Mouse (Mus musculus) forebrain, embryonic 11.5 days (tissue): ENCODE data around the gene Eml6. TPM values are rescaled to one million over a fixed set of nuclear protein-coding genes. Genes with fewer than 3 reads are reported as not detected.

Source experiments
- ATAC-seq: fragments of 200-750 bp; cut with Nextera tagmentation; replicated peaks from 2 replicates; pipeline ENCODE4 v1.8.0; 2017; ENCODE audit warnings: moderate TSS enrichment; ENCODE audit not compliant: low FRiP score
- DNase-seq: peaks from one replicate; pipeline ENCODE4 v3.0.0-alpha.2; 2017; ENCODE audit warnings: low spot score
- H3K27ac ChIP-seq: fragments of 300-500 bp; sonication (generic); 2 replicates; pipeline ENCODE4 v1.5.1; 2014; ENCODE audit warnings: low read depth, low read length
- H3K27me3 ChIP-seq: fragments of 300-500 bp; sonication (generic); 2 replicates; pipeline ENCODE4 v1.6.1; 2014; ENCODE audit warnings: mild to moderate bottlenecking, low read length, mixed read lengths; ENCODE audit not compliant: control insufficient read depth, insufficient read depth
- H3K36me3 ChIP-seq: fragments of 300-500 bp; sonication (generic); 2 replicates; pipeline ENCODE4 v1.6.1; 2014; ENCODE audit warnings: mild to moderate bottlenecking, low read length, moderate library complexity, mixed read lengths; ENCODE audit not compliant: control insufficient read depth, insufficient read depth
- H3K4me1 ChIP-seq: fragments of 300-500 bp; sonication (generic); replicated peaks from 2 replicates; pipeline ENCODE4 v1.6.1; 2014; ENCODE audit warnings: low read length, mixed read lengths; ENCODE audit not compliant: control insufficient read depth, insufficient read depth
- H3K4me2 ChIP-seq: fragments of 300-500 bp; sonication (generic); 2 replicates; pipeline ENCODE4 v1.6.1; 2014; ENCODE audit warnings: low read depth, mild to moderate bottlenecking, low read length, moderate library complexity, mixed read lengths; ENCODE audit not compliant: severe bottlenecking
- H3K4me3 ChIP-seq: fragments of 300-500 bp; sonication (generic); 2 replicates; pipeline ENCODE4 v1.5.1; 2014; ENCODE audit warnings: low read depth, low read length
- H3K9ac ChIP-seq: fragments of 300-500 bp; sonication (generic); 2 replicates; pipeline ENCODE4 v1.6.1; 2014; ENCODE audit warnings: low read length
- H3K9me3 ChIP-seq: fragments of 300-500 bp; sonication (generic); 2 replicates; pipeline ENCODE4 v1.6.1; 2016; ENCODE audit warnings: low read length, mixed read lengths; ENCODE audit not compliant: control insufficient read depth
- WGBS: fragments of 180-500 bp; shearing (Covaris S2); extraction: QIAGEN DNeasy Blood & Tissue Kit; methylation state at CpG from one replicate; pipeline ENCODE4 v1.1.7; 2014; 5-methylcytosine and 5-hydroxymethylcytosine counted together
- polyA plus RNA-seq: library from polyadenylated mRNA; unstranded; fragments of >200 nt; fragmentation: Nextera tagmentation; extraction: Ambion mirVana; gene quantifications from 2 replicates; pipeline ENCODE4 v1.2.1, GENCODE M21; 2014

Gene Eml6
- polyA plus RNA-seq, 1 experiment from 2014 or later: 0.76 TPM

DNA sequence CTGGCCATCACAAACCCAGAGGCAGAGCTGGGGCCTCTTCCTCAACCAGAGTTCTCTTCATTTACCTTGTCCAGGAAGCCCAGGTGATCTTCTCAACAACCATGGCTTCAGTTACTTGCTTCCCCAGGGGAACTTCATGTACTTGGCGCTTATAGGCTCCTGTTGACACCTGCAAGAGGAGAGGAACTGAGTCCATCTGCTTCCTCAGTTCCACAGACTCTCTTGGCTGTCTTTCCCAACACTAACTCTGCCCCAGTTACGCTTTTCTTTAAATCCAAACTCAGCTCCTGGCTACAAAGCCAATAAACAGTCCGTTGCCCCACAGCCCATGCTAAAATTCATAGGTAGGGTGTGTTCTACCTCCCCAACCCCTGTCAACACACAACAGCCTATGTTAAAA, 278.5 kb downstream of the Eml6 start:
- peaks cover 4% of the 10 kb centered on the region; the same call in 1 of the 2 replicates for H3K36me3 ChIP-seq

DNA sequence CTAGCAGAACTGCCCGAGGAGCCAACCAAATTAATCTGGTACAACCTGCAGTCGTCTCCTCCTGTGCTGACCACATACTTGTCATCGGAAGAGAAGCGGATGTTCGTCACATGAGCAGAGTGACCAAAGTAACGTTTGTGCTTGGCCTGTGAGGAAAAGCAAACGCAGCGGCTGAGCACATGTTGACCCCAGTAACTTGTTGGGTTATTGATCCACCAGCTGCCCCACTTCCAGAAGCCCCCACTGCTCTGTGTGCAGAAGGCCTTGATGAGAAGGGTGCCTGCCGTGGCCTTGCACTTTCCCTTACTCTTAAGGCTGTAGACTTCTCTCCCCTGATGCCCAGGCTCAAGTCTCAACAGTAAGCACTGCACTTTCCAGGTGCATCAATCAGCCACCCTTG, 279.6 kb downstream of the Eml6 start:
- Histone ChIP-seq H3K4me2 (no peak overlapping the region), H3K36me3 (peaks cover 4% of the 10 kb centered on the region; the same call in 1 of the 2 replicates), H3K4me3 (no peak overlapping the region), H3K9me3 (no peaks in the 10 kb centered on the region), H3K27ac (no peak overlapping the region), H3K4me1 (no peaks in the 10 kb centered on the region), H3K9ac (no peak overlapping the region), H3K27me3 (no peaks in the 10 kb centered on the region)
- DNase-seq (no peak), ATAC-seq (peak; percentile 37; the same call in 1 of the 2 replicates)
- 94% methylated on average over 9 of the region's 9 CpGs for WGBS

More for the DNA sequence above, 278.5 kb downstream of the Eml6 start:
- no peaks in the 10 kb centered on the region for H3K9me3 ChIP-seq
- H3K9ac ChIP-seq: no peak overlapping the region
- 93% methylated on average over 3 of the region's 3 CpGs for WGBS
- H3K4me1 ChIP-seq: no peaks in the 10 kb centered on the region
- H3K4me3 ChIP-seq: no peak overlapping the region
- DNase-seq (no peak), ATAC-seq (no peak)
- no peaks in the 10 kb centered on the region for H3K27me3 ChIP-seq
- no peak overlapping the region for H3K27ac ChIP-seq
- H3K4me2 ChIP-seq: no peak overlapping the region

DNA sequence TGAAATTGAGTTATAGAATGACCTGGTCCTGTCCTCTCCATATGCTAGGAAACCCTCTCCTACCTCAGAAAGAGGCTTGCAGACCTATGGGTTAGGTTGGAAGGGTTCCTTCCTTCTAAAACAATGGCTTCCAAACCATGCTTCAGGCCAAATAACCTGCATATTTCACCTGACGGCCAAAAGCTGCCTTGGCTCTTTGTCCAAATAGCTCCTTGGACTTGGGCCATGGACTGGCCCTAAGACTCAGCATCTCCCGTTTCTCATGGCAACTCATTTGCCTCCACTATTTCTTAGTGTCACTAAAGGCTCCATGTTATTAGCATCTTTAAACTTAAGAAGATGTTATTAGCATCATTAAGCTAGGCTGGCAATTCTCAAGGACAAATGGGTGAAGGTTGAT, 280.3 kb downstream of the Eml6 start:
- 93% methylated on average over 2 of the region's 2 CpGs for WGBS
- ATAC-seq: no peak
- peaks cover 4% of the 10 kb centered on the region; the same call in 1 of the 2 replicates for H3K36me3 ChIP-seq

DNA sequence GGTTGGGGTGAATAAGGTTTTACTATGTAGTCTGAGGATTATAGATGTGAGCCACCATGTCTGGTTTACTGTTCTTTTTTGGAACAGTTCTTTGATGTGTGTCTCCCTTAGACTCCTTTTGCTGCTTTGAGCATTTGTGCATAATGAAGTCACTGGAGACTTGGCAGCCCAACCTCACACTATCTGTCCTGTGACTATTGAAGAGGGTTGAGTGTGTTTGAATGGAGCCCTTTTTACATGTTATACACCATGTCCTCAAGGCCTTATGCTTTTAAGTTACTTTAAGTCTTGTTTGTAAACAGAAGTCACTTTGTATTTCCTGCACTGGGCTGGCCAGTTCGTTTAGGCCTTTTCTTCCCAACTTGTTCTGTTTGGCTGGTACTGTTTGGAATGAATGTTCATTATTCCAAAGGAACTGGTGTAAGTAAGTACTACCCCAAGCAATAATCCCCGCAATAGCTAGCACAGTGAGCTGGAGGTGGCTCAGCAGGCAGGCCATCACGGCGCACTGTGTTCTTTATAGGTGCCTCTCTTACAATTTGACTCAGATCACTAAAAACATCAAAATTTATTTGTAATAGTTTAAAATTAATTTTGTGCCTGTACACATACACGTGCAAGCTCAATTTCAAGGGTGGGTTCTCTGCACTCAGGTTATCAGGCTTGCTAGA, 280.9 kb downstream of the Eml6 start:
- Histone ChIP-seq H3K4me1 (no peaks in the 10 kb centered on the region), H3K27me3 (no peaks in the 10 kb centered on the region), H3K27ac (no peak overlapping the region), H3K4me3 (no peak overlapping the region), H3K9ac (no peak overlapping the region), H3K4me2 (no peak overlapping the region), H3K36me3 (peaks cover 4% of the 10 kb centered on the region; the same call in 1 of the 2 replicates), H3K9me3 (no peaks in the 10 kb centered on the region)
- no peak for ATAC-seq
- no peak for DNase-seq
- 87% methylated on average over 5 of the region's 5 CpGs for WGBS

More for the DNA sequence above, 280.3 kb downstream of the Eml6 start:
- DNase-seq: no peak
- Histone ChIP-seq H3K9ac (no peak overlapping the region), H3K4me1 (no peaks in the 10 kb centered on the region), H3K4me3 (no peak overlapping the region), H3K27ac (no peak overlapping the region), H3K27me3 (no peaks in the 10 kb centered on the region), H3K9me3 (no peaks in the 10 kb centered on the region), H3K4me2 (no peak overlapping the region)

DNA sequence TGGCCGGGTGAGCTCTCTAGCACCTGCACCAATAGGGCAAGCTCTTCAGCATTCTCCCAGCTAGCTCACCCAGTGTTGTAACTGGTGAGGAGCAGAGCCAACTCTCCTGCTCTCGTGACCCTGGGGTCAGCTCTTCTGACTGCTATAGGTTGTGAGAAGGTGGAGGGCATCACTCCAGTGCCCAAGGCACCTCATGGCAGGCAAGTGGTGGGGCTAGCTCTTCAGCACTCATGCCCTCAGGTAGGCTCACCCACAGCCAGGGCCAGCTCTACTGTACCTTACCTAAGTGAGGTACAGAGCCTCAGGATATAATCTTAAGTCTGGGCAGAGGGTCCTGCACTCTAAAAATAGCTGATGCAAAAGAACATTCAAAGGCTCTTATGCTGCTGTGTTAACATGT, 286.1 kb downstream of the Eml6 start:
- ATAC-seq (no peak), DNase-seq (no peak)
- H3K27ac ChIP-seq: no peak overlapping the region
- no peak overlapping the region for H3K4me3 ChIP-seq
- WGBS: 95% methylated on average over 2 of the region's 2 CpGs
- H3K27me3 ChIP-seq: no peaks in the 10 kb centered on the region
- no peaks in the 10 kb centered on the region for H3K4me1 ChIP-seq
- H3K36me3 ChIP-seq: no peaks in the 10 kb centered on the region; the same call in 1 of the 2 replicates
- no peak overlapping the region for H3K4me2 ChIP-seq
- no peaks in the 10 kb centered on the region for H3K9me3 ChIP-seq
- no peak overlapping the region for H3K9ac ChIP-seq

DNA sequence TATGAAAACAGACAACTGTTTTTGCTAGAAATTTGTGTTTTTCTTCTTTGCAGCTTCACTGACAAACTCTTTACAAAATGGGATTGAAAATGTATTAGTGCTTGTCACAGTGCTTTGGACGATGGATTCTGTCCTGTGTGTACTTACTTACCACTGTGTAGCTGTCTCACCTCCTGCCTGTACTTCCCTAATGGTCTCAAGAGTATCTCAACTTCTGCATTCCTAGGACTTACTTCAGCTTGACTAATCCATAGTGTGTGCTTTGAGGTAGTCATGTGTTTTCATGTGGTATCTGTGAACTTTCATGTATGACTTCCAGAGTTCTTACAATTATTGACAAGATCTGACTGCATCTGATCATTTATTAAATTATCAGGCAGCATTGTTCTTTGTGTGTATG, 297.9 kb downstream of the Eml6 start:
- Histone ChIP-seq H3K9me3 (no peaks in the 10 kb centered on the region), H3K9ac (no peak overlapping the region), H3K4me2 (no peak overlapping the region), H3K4me3 (no peak overlapping the region), H3K4me1 (no peaks in the 10 kb centered on the region), H3K36me3 (no peaks in the 10 kb centered on the region), H3K27me3 (no peaks in the 10 kb centered on the region), H3K27ac (no peak overlapping the region)
- ATAC-seq (no peak), DNase-seq (no peak)
- 86% methylated on average over 1 of the region's 1 CpGs for WGBS

DNA sequence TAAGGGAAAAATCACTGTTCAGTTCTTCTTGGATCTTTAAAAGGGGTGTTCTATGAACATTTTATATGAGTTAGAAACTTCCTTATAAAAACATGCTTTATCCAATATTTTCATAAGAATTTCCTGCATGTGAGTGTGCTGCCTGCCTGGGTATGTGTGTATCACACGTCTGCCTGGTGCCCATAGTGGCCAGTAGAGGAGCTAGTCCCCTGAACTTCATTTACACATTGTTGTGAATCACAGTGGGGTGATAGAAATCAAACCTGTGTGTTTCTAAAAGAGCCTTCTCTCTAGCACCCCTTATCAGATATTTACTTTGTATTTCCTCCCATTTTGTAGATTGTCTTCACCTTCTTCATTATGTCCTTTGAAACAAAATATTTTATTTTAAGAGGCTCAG, 300.2 kb downstream of the Eml6 start:
- Histone ChIP-seq H3K9ac (no peak overlapping the region), H3K4me1 (no peaks in the 10 kb centered on the region), H3K9me3 (no peaks in the 10 kb centered on the region), H3K27me3 (no peaks in the 10 kb centered on the region), H3K36me3 (no peaks in the 10 kb centered on the region), H3K4me2 (no peak overlapping the region), H3K4me3 (no peak overlapping the region), H3K27ac (no peak overlapping the region)
- DNase-seq: no peak
- 73% methylated on average over 1 of the region's 1 CpGs for WGBS
- ATAC-seq: no peak

DNA sequence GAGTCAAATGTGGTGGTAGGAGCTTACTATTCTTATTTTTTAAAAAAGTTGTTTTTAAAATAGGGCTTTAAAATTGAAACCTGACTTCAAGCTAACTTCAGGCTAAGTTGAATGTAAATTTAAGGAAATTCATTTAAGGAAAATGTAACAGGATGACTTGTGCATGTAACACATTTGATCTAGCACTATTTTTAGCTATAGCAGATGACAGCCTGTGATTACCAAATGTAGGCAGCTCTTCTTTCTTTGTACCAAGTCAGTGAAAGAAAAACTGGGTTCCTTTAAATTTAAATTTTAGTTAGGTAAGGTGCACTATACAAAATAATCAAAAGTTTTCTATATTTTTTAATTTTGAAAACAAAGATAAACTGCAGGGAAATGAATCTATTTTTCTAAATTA, 300.7 kb downstream of the Eml6 start:
- no peaks in the 10 kb centered on the region for H3K4me1 ChIP-seq
- H3K27ac ChIP-seq: no peak overlapping the region
- DNase-seq (no peak), ATAC-seq (no peak)
- H3K9me3 ChIP-seq: no peaks in the 10 kb centered on the region
- H3K4me2 ChIP-seq: no peak overlapping the region
- H3K4me3 ChIP-seq: no peak overlapping the region
- H3K36me3 ChIP-seq: no peaks in the 10 kb centered on the region
- no peak overlapping the region for H3K9ac ChIP-seq
- no peaks in the 10 kb centered on the region for H3K27me3 ChIP-seq

DNA sequence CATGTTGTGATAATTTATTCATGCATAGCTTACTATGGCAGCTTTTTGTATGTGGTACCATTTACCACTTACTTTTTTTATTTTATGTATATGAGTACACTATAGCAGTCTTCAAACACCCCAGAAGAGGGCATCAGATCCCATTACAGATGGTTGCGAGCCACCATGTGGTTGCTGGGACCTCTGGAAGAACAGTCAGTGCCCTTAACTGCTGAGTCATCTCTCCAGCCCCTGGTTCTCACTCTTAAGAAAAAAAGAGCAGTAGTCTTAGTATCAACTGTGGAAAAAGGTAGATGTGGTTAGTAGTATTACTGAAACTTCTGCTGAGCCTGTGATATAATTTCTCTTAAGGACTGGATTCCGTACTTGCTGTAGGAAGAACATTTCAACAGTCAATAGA, 301.6 kb downstream of the Eml6 start:
- DNase-seq (no peak), ATAC-seq (no peak)
- Histone ChIP-seq H3K4me1 (no peaks in the 10 kb centered on the region), H3K27me3 (no peaks in the 10 kb centered on the region), H3K27ac (no peak overlapping the region), H3K9ac (no peak overlapping the region), H3K4me3 (no peak overlapping the region), H3K9me3 (no peaks in the 10 kb centered on the region), H3K4me2 (no peak overlapping the region), H3K36me3 (no peaks in the 10 kb centered on the region)
- 98% methylated on average over 2 of the region's 2 CpGs for WGBS
